Mouse (Mus musculus) small intestine, adult 2 months (tissue): Measurements from ENCODE around the gene Tmem89.

ENCODE experiments used
- CTCF ChIP-seq: fragments of 200-500 bp; IDR thresholded peaks from 2 replicates; pipeline ENCODE4 v1.5.1; 2012; ENCODE audit warnings: low read depth, mild to moderate bottlenecking, control low read depth, inconsistent platforms, low read length, moderate library complexity, mixed read lengths; ENCODE audit not compliant: insufficient replicate concordance, insufficient read length; ENCODE audit errors: extremely low read depth
- POLR2A ChIP-seq: fragments of 200-500 bp; IDR thresholded peaks from 2 replicates; pipeline ENCODE4 v1.6.1; 2012; ENCODE audit warnings: low read depth, mild to moderate bottlenecking, control low read depth, inconsistent platforms, low read length, moderate library complexity

- no peak for TF ChIP-seq CTCF
- TF ChIP-seq POLR2A = no peak
Observed at GRCm38 (mm10) chr9:108925897-108926296, 11.5 kb downstream of the Tmem89 start.
